Mouse (Mus musculus) stomach, postnatal 0 days (tissue): Measurements from ENCODE around the gene Ntm. TPM values are rescaled to one million over a fixed set of nuclear protein-coding genes. Genes with fewer than 3 reads are reported as not detected.

Experiments used
- ATAC-seq: fragments of 200-750 bp; cut with Nextera tagmentation; 2 replicates; pipeline ENCODE4 v1.8.0; 2017; ENCODE audit not compliant: low FRiP score, low TSS enrichment
- DNase-seq: peaks from one replicate; pipeline ENCODE4 v3.0.0-alpha.2; 2016; ENCODE audit warnings: low spot score
- H3K27ac ChIP-seq: fragments of 300-500 bp; sonication (generic); replicated peaks from 2 replicates; pipeline ENCODE4 v1.5.1; 2014; ENCODE audit warnings: mild to moderate bottlenecking, control low read depth
- H3K27me3 ChIP-seq: fragments of 300-500 bp; sonication (generic); 2 replicates; pipeline ENCODE4 v1.6.1; 2014; ENCODE audit warnings: low read length; ENCODE audit not compliant: control insufficient read depth, insufficient read depth
- H3K36me3 ChIP-seq: fragments of 300-500 bp; sonication (generic); 2 replicates; pipeline ENCODE4 v1.6.1; 2014; ENCODE audit warnings: low read length, mixed read lengths; ENCODE audit not compliant: control insufficient read depth, insufficient read depth
- H3K4me1 ChIP-seq: fragments of 300-500 bp; sonication (generic); replicated peaks from 2 replicates; pipeline ENCODE4 v1.6.1; 2014; ENCODE audit warnings: antibody characterized with exemption; ENCODE audit not compliant: control insufficient read depth, insufficient read depth
- H3K4me2 ChIP-seq: fragments of 300-500 bp; sonication (generic); replicated peaks from 2 replicates; pipeline ENCODE4 v1.6.1; 2014; ENCODE audit warnings: low read depth, mild to moderate bottlenecking, control low read depth, moderate library complexity
- H3K4me3 ChIP-seq: fragments of 300-500 bp; sonication (generic); 2 replicates; pipeline ENCODE4 v1.5.1; 2014; ENCODE audit warnings: low read depth, low read length, control low read depth
- H3K9ac ChIP-seq: fragments of 300-500 bp; sonication (generic); 2 replicates; pipeline ENCODE4 v1.6.1; 2014; ENCODE audit warnings: mild to moderate bottlenecking, low read length, control low read depth, mixed read lengths
- H3K9me3 ChIP-seq: fragments of 300-500 bp; sonication (generic); 2 replicates; pipeline ENCODE4 v1.6.1; 2016; ENCODE audit warnings: low read length; ENCODE audit not compliant: control insufficient read depth
- CTCF ChIP-seq: IDR thresholded peaks from 2 replicates; pipeline ENCODE4 v1.5.1; 2016; ENCODE audit warnings: antibody characterized with exemption, low read depth, mild to moderate bottlenecking, moderate library complexity
- EP300 ChIP-seq: optimal IDR thresholded peaks from 2 replicates; pipeline ENCODE3; 2016; ENCODE audit warnings: antibody characterized with exemption
- WGBS: fragments of 180-500 bp; shearing (Covaris S2); extraction: QIAGEN DNeasy Blood & Tissue Kit; methylation state at CpG from one replicate; pipeline ENCODE4 v1.1.7; 2014; 5-methylcytosine and 5-hydroxymethylcytosine counted together
- polyA plus RNA-seq: library from polyadenylated mRNA; unstranded; fragments of >200 nt; fragmentation: Nextera tagmentation; extraction: Ambion mirVana; gene quantifications from 2 replicates; pipeline ENCODE4 v1.2.1, GENCODE M21; 2015

Gene Ntm
- polyA plus RNA-seq, 1 experiment from 2014 or later: 5.9 TPM

DNA sequence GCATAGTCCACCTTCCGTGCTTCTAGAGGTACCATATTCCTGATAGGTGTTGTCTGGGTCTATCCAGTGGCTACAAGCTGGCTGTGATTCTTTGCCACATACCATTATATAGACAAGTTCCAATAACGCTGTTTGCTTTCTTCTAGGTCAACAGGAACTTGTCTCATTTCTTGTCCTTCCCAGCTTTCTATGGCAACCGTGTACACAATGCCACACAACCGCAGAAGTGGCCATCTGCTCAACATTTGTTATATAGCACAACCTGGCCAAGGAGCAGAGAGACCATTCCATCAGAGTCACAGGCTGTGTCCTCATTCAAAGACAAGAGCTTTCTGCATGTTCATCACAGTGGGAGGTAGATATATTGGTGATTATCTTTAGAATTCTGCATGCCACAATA lies 404.0 kb downstream of the Ntm start:
- Histone ChIP-seq H3K9ac (no peak overlapping the region), H3K27ac (no peak overlapping the region), H3K4me1 (no peaks in the 10 kb centered on the region), H3K9me3 (no peaks in the 10 kb centered on the region), H3K27me3 (no peaks in the 10 kb centered on the region), H3K36me3 (no peaks in the 10 kb centered on the region), H3K4me2 (no peak overlapping the region), H3K4me3 (no peak overlapping the region)
- ATAC-seq (no peak), DNase-seq (no peak)
- 80% methylated on average over 4 of the region's 4 CpGs for WGBS
- TF ChIP-seq EP300 (no peak), CTCF (no peak)

DNA sequence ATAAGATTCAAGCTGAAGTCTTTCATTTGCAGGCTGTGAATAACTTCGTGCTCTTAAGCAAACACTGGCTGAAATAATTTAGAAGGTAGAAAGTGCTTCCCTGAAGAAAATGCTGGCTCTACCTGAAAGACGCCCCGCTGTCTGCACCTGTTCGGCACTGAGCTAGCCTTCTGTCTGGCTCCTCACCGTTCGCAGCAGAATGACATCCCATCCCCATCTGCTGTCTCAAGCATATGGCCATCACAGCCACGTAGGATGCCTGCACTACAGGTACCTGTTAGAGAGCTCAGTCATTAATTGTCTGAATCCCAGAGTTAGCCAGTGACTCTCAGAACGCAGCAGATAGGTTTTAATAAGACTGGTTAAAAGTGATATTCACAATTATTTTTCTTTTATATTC lies 412.4 kb downstream of the Ntm start:
- no peak overlapping the region for H3K27ac ChIP-seq
- no peaks in the 10 kb centered on the region for H3K9me3 ChIP-seq
- no peak overlapping the region for H3K4me3 ChIP-seq
- 73% methylated on average over 8 of the region's 8 CpGs for WGBS
- no peaks in the 10 kb centered on the region for H3K27me3 ChIP-seq
- no peak overlapping the region for H3K9ac ChIP-seq
- ATAC-seq (no peak), DNase-seq (no peak)
- H3K4me2 ChIP-seq: no peak overlapping the region
- H3K4me1 ChIP-seq: no peaks in the 10 kb centered on the region
- H3K36me3 ChIP-seq: no peaks in the 10 kb centered on the region
- TF ChIP-seq CTCF (no peak), EP300 (no peak)

DNA sequence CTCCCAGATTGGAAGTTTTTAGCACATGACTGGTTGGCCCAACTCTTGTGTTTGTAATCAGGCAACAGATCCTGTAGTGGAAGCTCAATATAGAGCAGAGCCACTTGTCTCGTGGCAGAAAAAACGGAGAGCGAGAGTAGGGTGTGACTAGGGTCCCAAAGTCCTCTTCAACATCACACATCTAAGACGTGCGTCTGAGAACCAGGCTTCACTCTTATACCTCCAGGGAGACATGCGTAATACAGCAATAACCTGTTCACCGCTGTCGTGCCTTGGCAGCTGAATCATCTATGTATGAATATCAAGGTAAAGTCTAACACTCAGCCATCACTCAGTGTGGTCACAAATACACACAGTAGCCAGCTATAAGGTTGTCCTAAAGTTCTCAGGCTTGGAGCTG lies 412.8 kb downstream of the Ntm start:
- no peak overlapping the region for H3K4me2 ChIP-seq
- DNase-seq: no peak
- H3K9ac ChIP-seq: no peak overlapping the region
- H3K4me1 ChIP-seq: no peaks in the 10 kb centered on the region
- no peaks in the 10 kb centered on the region for H3K9me3 ChIP-seq
- H3K36me3 ChIP-seq: no peaks in the 10 kb centered on the region
- no peaks in the 10 kb centered on the region for H3K27me3 ChIP-seq
- no peak overlapping the region for H3K4me3 ChIP-seq
- no peak for ATAC-seq
- H3K27ac ChIP-seq: no peak overlapping the region
- no peak for TF ChIP-seq CTCF
- no peak for TF ChIP-seq EP300
- 85% methylated on average over 8 of the region's 8 CpGs for WGBS

DNA sequence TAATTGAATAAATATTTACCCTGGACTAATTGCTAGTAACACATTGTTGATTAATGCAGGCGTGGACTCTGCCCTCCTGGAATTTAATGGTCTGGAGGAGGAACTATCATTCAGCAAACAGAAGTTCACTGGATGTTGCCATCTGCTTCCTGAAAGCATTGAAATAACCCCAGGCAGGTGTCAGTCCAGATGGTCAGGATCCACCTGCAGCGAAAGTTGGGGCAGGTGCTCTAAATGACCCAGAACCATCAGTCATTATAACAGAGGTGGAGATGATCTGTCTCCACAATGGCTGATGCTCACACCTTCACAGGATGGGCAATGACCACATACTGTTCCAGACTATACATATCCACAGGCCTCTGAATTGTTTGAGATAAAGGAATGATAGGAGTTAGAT lies 426.5 kb downstream of the Ntm start:
- Histone ChIP-seq H3K27ac (no peak overlapping the region), H3K9ac (no peak overlapping the region), H3K36me3 (no peaks in the 10 kb centered on the region), H3K27me3 (no peaks in the 10 kb centered on the region), H3K4me2 (no peak overlapping the region), H3K4me3 (no peak overlapping the region), H3K4me1 (no peaks in the 10 kb centered on the region), H3K9me3 (no peaks in the 10 kb centered on the region)
- ATAC-seq: no peak
- WGBS: 63% methylated on average over 2 of the region's 2 CpGs
- no peak for DNase-seq
- no peak for TF ChIP-seq EP300
- no peak for TF ChIP-seq CTCF

DNA sequence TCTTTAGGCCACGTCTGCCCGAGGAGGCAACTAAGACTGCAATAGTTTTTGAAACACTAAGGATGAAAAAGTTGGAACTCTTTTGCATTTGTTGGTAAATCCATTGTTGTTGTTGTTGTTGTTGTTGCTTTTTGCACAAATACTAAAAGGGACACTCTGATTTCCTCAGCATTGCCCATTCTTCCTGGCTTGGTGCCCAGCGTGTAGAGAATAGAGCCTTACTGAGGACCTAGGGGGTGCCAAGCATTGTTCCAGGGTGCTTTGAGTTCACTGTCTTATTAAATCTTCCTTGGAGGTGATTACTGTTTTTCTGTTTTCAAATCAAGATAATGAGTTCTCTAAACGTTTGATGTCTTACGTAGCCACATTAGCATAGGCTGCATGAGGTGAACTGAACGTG lies 428.2 kb downstream of the Ntm start:
- Histone ChIP-seq H3K27ac (no peak overlapping the region), H3K4me3 (no peak overlapping the region), H3K4me2 (no peak overlapping the region), H3K36me3 (no peaks in the 10 kb centered on the region), H3K27me3 (no peaks in the 10 kb centered on the region), H3K9me3 (no peaks in the 10 kb centered on the region), H3K9ac (no peak overlapping the region), H3K4me1 (no peaks in the 10 kb centered on the region)
- WGBS: 85% methylated on average over 6 of the region's 6 CpGs
- ATAC-seq (no peak), DNase-seq (no peak)
- TF ChIP-seq CTCF: no peak
- TF ChIP-seq EP300: no peak

DNA sequence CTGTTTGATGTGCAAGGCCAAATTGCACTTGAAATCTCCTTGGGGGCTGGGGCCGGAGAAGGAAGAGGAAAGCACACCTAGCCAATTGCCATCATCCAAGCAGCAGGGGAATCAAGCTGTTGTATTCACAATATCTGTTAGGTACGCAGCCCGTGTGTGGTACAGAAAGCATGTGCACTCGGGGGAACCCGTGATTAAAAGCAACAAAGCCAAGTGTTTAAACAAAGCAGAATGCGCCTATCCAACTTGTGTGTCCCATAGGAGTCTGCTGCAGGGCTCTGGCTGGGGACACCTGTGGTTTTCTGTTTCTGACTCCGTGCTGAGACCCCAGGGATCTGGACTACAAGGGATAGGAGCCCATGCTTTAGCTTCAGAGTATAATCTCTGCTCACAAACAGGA lies 428.6 kb downstream of the Ntm start:
- 51% methylated on average over 7 of the region's 7 CpGs for WGBS
- TF ChIP-seq EP300 (no peak), CTCF (no peak)

DNA sequence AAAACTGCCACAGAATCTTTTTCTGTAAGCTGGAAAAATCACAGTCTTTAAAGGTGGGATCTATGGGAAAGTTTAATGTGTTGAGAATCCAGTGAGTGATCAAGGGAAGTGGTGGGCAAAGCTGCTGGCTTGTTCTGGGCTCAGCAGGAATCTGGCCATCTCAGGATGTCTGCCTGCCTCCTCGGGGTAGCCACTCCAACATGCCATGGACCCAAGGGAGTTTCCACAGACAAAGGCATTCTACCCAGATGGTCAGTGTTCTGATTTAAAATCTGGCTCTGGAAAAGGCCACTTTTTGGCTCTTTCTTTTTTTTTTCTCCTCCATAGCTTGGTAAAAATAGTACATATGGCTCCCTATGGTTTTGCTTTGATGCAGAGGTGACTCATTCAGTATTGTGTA lies 429.4 kb downstream of the Ntm start:
- no peak for TF ChIP-seq CTCF
- TF ChIP-seq EP300: no peak
- no peaks in the 10 kb centered on the region for H3K4me1 ChIP-seq
- H3K27me3 ChIP-seq: no peaks in the 10 kb centered on the region
- H3K36me3 ChIP-seq: no peaks in the 10 kb centered on the region
- no peak overlapping the region for H3K4me3 ChIP-seq
- H3K9ac ChIP-seq: no peak overlapping the region
- H3K4me2 ChIP-seq: no peak overlapping the region
- no peak for ATAC-seq
- WGBS: 56% methylated on average over 1 of the region's 1 CpGs
- H3K27ac ChIP-seq: no peak overlapping the region
- no peak for DNase-seq
- H3K9me3 ChIP-seq: no peaks in the 10 kb centered on the region

More for the DNA sequence above, 428.6 kb downstream of the Ntm start:
- Histone ChIP-seq H3K9ac (no peak overlapping the region), H3K36me3 (no peaks in the 10 kb centered on the region), H3K9me3 (no peaks in the 10 kb centered on the region), H3K27ac (no peak overlapping the region), H3K27me3 (no peaks in the 10 kb centered on the region), H3K4me2 (no peak overlapping the region), H3K4me3 (no peak overlapping the region), H3K4me1 (no peaks in the 10 kb centered on the region)
- ATAC-seq: no peak
- no peak for DNase-seq
